Mouse (Mus musculus): ENCODE results near the gene Rnf19b. TPM values are rescaled to one million over a fixed set of nuclear protein-coding genes. Genes with fewer than 3 reads are reported as not detected.

Rnf19b gene
- polyA plus RNA-seq, 1 experiment, result 28.2 TPM

DNA sequence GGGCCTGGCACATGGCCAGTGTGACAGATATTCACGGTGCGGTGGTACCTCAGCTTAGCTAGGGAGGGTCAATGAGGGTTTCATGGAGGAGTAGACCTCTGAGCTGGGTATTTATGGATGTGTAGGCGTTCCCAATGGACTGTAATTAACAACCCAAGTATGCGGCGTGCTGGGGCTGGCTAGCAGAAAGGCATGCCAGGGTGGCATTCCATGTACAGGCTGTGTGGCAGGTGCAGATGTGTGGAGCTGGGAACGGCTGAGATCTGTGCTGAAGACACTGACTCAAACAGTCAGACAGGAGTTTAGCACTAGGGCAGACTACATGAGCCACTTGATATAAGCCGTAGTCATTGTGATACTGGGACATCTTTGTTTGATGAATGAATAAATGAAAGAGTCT lies 50.6 kb downstream of the Rnf19b start:
- Histone ChIP-seq H3K4me3 (ENCODE audit: insufficient read depth, low read depth, low read length) (no peak overlapping the region), H3K4me1 (ENCODE audit: control insufficient read depth, insufficient read depth, low read length) (no peaks in the 10 kb centered on the region), H3K36me3 (ENCODE audit: control insufficient read depth, insufficient read depth, low read length) (no peaks in the 10 kb centered on the region), H3K27ac (ENCODE audit: insufficient read depth, low read depth, low read length) (no peak overlapping the region), H3K27me3 (replicated peaks; ENCODE audit: control insufficient read depth, insufficient read depth, low read length) (0 out of 2 replicates have a peak, but pooled peaks cover 1% of the 10 kb centered on the region)
- no peak for TF ChIP-seq CTCF (conservative IDR thresholded peaks at IDR 0.05; ENCODE audit: insufficient read depth, insufficient read length, low read depth, low read length)
- TF ChIP-seq POLR2A (IDR thresholded peaks at IDR 0.05; ENCODE audit: low read depth, low read length), result no peak
- WGBS, result 50% methylated on average over 7 of the region's 7 CpGs
- DNase-seq, result no peak

DNA sequence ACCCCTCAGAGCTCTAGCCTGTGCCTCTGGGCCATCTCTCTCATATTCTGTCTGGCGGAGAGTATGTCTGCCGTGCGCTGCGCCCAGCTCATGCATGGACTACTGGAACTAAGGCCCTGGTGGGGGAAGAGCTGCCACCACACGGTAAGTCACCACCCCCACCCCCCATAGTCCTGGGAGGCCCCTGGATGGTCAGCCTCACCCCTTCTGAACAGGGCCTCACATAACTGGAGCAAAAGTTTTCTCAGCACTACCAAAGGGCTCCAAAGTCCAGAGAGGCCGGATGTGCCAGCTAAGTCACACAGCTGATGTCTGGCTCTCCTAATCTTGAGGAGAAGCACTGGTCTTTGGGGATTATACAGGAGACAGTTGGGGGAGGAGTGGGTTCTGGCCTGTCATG lies 52.7 kb downstream of the Rnf19b start:
- Histone ChIP-seq H3K27me3 (replicated peaks; ENCODE audit: control insufficient read depth, insufficient read depth, low read length) (no peaks in the 10 kb centered on the region), H3K36me3 (ENCODE audit: control insufficient read depth, insufficient read depth, low read length) (no peaks in the 10 kb centered on the region), H3K4me1 (ENCODE audit: control insufficient read depth, insufficient read depth, low read length) (no peaks in the 10 kb centered on the region), H3K4me3 (ENCODE audit: insufficient read depth, low read depth, low read length) (no peak overlapping the region), H3K27ac (ENCODE audit: insufficient read depth, low read depth, low read length) (no peak overlapping the region)
- 87% methylated on average over 6 of the region's 6 CpGs for WGBS
- no peak for TF ChIP-seq POLR2A (IDR thresholded peaks at IDR 0.05; ENCODE audit: low read depth, low read length)
- no peak for TF ChIP-seq CTCF (conservative IDR thresholded peaks at IDR 0.05; ENCODE audit: insufficient read depth, insufficient read length, low read depth, low read length)
- DNase-seq, result no peak

DNA sequence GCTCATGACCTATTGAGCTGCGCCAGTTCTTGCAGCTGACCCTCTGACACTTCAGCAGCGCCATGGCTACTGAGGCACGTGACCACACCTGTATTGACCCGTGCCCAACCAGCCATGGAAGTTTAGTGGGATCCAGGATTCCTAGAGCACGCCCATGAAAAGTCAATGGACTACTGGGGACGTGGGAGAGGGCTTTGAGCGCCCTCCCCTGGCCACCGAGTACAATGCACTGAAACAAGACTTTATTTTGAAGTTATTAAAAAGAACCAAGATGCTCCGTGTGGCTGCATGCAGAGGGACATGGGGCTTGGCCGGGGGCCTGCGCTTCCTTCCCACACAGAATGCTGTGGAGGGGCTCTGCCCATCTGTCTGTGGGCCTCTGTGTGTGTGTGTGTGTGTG lies 53.3 kb downstream of the Rnf19b start:
- Histone ChIP-seq H3K27me3 (replicated peaks; ENCODE audit: control insufficient read depth, insufficient read depth, low read length) (no peaks in the 10 kb centered on the region), H3K4me3 (ENCODE audit: insufficient read depth, low read depth, low read length) (no peak overlapping the region), H3K4me1 (ENCODE audit: control insufficient read depth, insufficient read depth, low read length) (no peaks in the 10 kb centered on the region), H3K27ac (ENCODE audit: insufficient read depth, low read depth, low read length) (no peak overlapping the region), H3K36me3 (ENCODE audit: control insufficient read depth, insufficient read depth, low read length) (no peaks in the 10 kb centered on the region)
- WGBS, result 48% methylated on average over 11 of the region's 11 CpGs
- TF ChIP-seq POLR2A (IDR thresholded peaks at IDR 0.05; ENCODE audit: low read depth, low read length), result no peak
- peak; percentile 41 for TF ChIP-seq CTCF (conservative IDR thresholded peaks at IDR 0.05; ENCODE audit: insufficient read depth, insufficient read length, low read depth, low read length)
- no peak for DNase-seq

DNA sequence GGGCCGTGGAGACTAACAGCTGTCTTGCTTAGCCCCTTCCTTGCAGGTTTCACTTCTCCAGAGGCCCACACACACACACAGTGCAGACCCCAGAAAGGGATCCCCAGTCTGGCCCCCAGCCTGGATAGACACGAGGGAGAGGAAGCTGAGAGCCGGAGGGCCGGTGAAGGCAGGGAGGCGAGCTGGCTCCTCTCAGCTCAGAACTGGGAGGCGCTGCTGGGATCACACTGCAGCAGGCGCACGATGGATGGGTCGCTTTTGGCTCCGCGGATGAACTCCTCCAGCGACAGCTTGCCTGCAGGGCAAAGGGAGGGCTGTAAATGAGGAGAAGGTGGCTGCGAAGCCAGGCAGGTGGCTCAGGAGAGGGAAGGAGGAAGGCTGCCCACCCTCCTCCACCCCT lies 54.2 kb downstream of the Rnf19b start:
- no peak for TF ChIP-seq CTCF (conservative IDR thresholded peaks at IDR 0.05; ENCODE audit: insufficient read depth, insufficient read length, low read depth, low read length)
- TF ChIP-seq POLR2A (IDR thresholded peaks at IDR 0.05; ENCODE audit: low read depth, low read length), result no peak
- no peaks in the 10 kb centered on the region for H3K4me1 ChIP-seq (ENCODE audit: control insufficient read depth, insufficient read depth, low read length)
- H3K27ac ChIP-seq (ENCODE audit: insufficient read depth, low read depth, low read length), result no peak overlapping the region
- H3K36me3 ChIP-seq (ENCODE audit: control insufficient read depth, insufficient read depth, low read length), result no peaks in the 10 kb centered on the region
- no peaks in the 10 kb centered on the region for H3K27me3 ChIP-seq (replicated peaks; ENCODE audit: control insufficient read depth, insufficient read depth, low read length)
- DNase-seq, result no peak
- H3K4me3 ChIP-seq (ENCODE audit: insufficient read depth, low read depth, low read length), result no peak overlapping the region
- 36% methylated on average over 13 of the region's 13 CpGs for WGBS

DNA sequence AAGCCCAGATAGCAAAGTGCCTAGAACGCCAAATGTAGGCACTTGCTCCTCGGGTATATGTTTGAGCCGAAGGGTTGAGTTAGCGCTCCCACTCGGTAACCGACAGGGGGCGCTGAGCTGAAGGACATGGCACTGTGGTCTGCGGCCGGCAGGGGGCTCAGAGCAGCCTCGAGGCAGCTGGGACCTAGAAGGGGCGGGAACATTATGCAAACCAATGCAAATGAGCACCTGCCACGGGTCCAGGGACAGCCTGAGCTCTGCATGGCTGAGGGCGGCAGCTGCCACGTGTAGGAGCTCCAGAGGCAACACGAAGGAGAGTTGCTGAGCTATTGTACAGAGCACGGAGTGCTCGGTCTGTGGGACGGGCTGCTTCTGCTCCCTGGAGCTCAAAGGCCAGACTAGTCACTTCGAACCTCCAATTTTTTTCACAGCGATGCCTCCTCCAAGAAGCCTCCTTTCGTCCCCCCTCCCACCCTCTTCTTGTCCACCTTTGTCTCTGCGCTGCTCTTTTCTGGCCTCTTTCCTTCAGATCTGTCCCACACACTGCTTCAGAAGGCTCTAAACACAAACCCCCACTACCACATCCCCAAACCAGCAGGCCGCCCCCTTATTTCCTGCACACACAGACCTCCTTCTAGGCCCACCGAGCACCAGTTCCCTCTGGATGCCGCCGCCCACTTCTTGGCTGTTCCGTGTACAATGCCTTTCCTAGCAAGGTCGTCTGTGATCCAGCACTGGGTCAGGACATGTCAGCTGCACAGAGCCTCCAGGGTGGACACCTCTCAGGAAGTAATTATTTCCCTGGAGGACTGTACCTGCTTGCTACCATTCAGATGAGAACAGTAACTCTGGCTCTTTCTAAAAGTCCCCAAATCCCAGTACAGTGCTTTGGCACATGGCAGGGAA lies 55.3 kb downstream of the Rnf19b start:
- Histone ChIP-seq H3K27me3 (replicated peaks; ENCODE audit: control insufficient read depth, insufficient read depth, low read length) (no peaks in the 10 kb centered on the region), H3K4me1 (ENCODE audit: control insufficient read depth, insufficient read depth, low read length) (no peaks in the 10 kb centered on the region), H3K4me3 (ENCODE audit: insufficient read depth, low read depth, low read length) (no peak overlapping the region), H3K36me3 (ENCODE audit: control insufficient read depth, insufficient read depth, low read length) (no peaks in the 10 kb centered on the region), H3K27ac (ENCODE audit: insufficient read depth, low read depth, low read length) (no peak overlapping the region)
- TF ChIP-seq POLR2A (IDR thresholded peaks at IDR 0.05; ENCODE audit: low read depth, low read length), result no peak
- TF ChIP-seq CTCF (conservative IDR thresholded peaks at IDR 0.05; ENCODE audit: insufficient read depth, insufficient read length, low read depth, low read length), result peak; percentile 79
- DNase-seq, result peak; percentile 61
- 31% methylated on average over 28 of the region's 28 CpGs for WGBS

DNA sequence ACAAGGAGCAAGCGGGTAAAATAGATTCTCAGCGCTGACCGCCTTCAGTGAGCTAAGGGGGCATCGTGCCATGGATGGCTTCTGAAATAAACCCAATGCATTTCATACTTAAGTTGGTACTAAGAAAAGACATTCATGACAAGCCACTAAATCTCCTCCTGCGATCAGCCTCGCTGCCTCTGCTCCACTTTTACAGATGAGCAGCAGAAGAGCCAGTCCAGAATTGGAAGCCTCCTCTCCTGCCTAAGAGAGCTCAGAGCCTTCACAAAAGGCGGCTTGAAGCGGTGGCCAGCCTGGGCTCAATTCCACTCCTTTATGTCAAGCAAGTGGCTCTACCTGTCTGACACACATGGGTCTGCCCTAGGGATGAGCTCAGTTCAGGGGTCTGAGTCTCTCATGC lies 58.6 kb downstream of the Rnf19b start:
- Histone ChIP-seq H3K27ac (ENCODE audit: insufficient read depth, low read depth, low read length) (no peak overlapping the region), H3K27me3 (replicated peaks; ENCODE audit: control insufficient read depth, insufficient read depth, low read length) (peaks cover 3% of the 10 kb centered on the region), H3K4me3 (ENCODE audit: insufficient read depth, low read depth, low read length) (no peak overlapping the region), H3K4me1 (ENCODE audit: control insufficient read depth, insufficient read depth, low read length) (no peaks in the 10 kb centered on the region), H3K36me3 (ENCODE audit: control insufficient read depth, insufficient read depth, low read length) (no peaks in the 10 kb centered on the region)
- TF ChIP-seq POLR2A (IDR thresholded peaks at IDR 0.05; ENCODE audit: low read depth, low read length), result no peak
- TF ChIP-seq CTCF (conservative IDR thresholded peaks at IDR 0.05; ENCODE audit: insufficient read depth, insufficient read length, low read depth, low read length), result no peak
- 91% methylated on average over 8 of the region's 8 CpGs for WGBS
- no peak for DNase-seq

DNA sequence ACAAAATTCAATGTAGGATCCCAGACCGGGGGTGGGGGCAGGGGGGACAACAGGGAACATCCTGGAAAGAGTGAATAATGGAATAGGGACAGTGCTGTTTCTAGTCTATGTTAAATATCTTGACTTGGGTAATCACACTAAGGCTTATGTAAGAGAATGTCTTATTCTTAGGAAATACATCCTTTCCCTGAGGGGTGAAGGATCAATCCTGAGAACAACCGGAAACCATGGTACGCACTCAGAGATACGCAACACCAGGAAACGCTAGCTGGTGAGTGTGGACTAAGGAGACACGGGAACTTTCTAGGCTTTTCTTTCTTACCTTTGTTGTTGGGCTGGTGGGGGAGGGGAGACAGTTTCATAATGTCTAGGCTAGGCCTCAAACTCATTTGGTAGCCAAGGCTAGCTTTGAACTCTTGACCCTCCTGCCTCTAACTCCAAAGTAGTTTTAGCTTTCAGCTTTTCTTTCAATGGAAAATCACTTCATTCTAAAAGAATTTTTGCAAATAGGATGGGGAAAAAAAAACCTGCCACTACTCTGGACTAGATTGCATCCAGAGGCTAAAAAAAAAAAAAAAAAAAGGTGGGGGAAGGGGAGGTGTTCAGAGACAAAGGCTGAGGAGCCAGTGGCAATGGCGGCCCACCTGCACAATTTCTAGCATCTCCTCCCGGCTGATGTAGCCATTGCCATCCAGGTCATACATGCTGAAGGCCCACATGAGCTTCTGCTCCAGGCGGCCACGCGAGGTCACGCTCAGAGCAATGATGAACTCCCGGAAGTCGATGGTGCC lies 59.8 kb downstream of the Rnf19b start:
- no peak overlapping the region for H3K4me3 ChIP-seq (ENCODE audit: insufficient read depth, low read depth, low read length)
- WGBS, result 88% methylated on average over 14 of the region's 14 CpGs
- no peak for TF ChIP-seq CTCF (conservative IDR thresholded peaks at IDR 0.05; ENCODE audit: insufficient read depth, insufficient read length, low read depth, low read length)
- TF ChIP-seq POLR2A (IDR thresholded peaks at IDR 0.05; ENCODE audit: low read depth, low read length), result no peak
- no peaks in the 10 kb centered on the region for H3K36me3 ChIP-seq (ENCODE audit: control insufficient read depth, insufficient read depth, low read length)
- no peak for DNase-seq
- H3K4me1 ChIP-seq (ENCODE audit: control insufficient read depth, insufficient read depth, low read length), result no peaks in the 10 kb centered on the region
- H3K27ac ChIP-seq (ENCODE audit: insufficient read depth, low read depth, low read length), result no peak overlapping the region
- H3K27me3 ChIP-seq (replicated peaks; ENCODE audit: control insufficient read depth, insufficient read depth, low read length), result peaks cover 3% of the 10 kb centered on the region

Measured in kidney, adult 2 months (tissue).